Mouse (Mus musculus): ENCODE measurements around the gene Spock1. TPM values are rescaled to one million over a fixed set of nuclear protein-coding genes. Genes with fewer than 3 reads are reported as not detected.

The Spock1 gene
- total and polyA plus RNA-seq, 3 experiments: not detected

GRCm38 (mm10) chr13:57638820-57639219 lies 269.3 kb downstream of the Spock1 start:
- H3K36me3 ChIP-seq (replicated peaks in 1 of 2; ENCODE audit: control insufficient read depth in 1 of 2, insufficient read depth in 1 of 2, low read length in 1 of 2): no peaks in the 10 kb centered on the region
- DNase-seq (ENCODE audit: extremely low read depth): no peak
- no peaks in the 10 kb centered on the region for H3K4me1 ChIP-seq (ENCODE audit: control insufficient read depth in 1 of 2, insufficient read depth in 2 of 2)
- H3K79me2 ChIP-seq (replicated peaks; ENCODE audit: control insufficient read depth, extremely low read depth, insufficient read depth, poor library complexity, severe bottlenecking): no peaks in the 10 kb centered on the region
- TF ChIP-seq TBP (conservative IDR thresholded peaks at IDR 0.05; ENCODE audit: low read depth, low read length) (no peak), USF2 (conservative IDR thresholded peaks at IDR 0.05; ENCODE audit: low read depth, low read length) (no peak), CHD2 (IDR thresholded peaks at IDR 0.05; ENCODE audit: low read length) (no peak), RAD21 (IDR thresholded peaks at IDR 0.05; ENCODE audit: low read depth, low read length) (no peak), GABPA (IDR thresholded peaks at IDR 0.05; ENCODE audit: insufficient replicate concordance, low read depth, low read length) (no peak), HCFC1 (IDR thresholded peaks at IDR 0.05; ENCODE audit: low read depth, low read length) (no peak), RCOR1 (conservative IDR thresholded peaks at IDR 0.05; ENCODE audit: low read depth, low read length) (no peak), NRF1 (IDR thresholded peaks at IDR 0.05; ENCODE audit: low read depth, low read length) (no peak), EP300 (IDR thresholded peaks at IDR 0.05; ENCODE audit: low read length) (no peak), SMC3 (IDR thresholded peaks at IDR 0.05; ENCODE audit: low read depth, low read length) (no peak), MEF2A (IDR thresholded peaks at IDR 0.05; ENCODE audit: borderline replicate concordance, low read depth, low read length) (no peak)
- dilution Hi-C loops (cut with MboI; ENCODE audit: extremely low pct_ligation_motif_present, extremely low pct_unique_long_range_greater_than_20kb, low sequenced_read_pairs) (no loop called here), in situ Hi-C loops (cut with MboI; ENCODE audit: low pct_ligation_motif_present, low pct_unique_long_range_greater_than_20kb, low sequenced_read_pairs) (no loop called here)
- H3K9me3 ChIP-seq (replicated peaks; ENCODE audit: low read length): peaks cover 90% of the 10 kb centered on the region
- no peaks in the 10 kb centered on the region for H3K27me3 ChIP-seq (replicated peaks)
- no peak overlapping the region for H3K4me2 ChIP-seq (ENCODE audit: insufficient read depth, low read depth, poor library complexity, severe bottlenecking)
- no peak overlapping the region for H3K4me3 ChIP-seq (replicated peaks in 1 of 3; ENCODE audit: low read depth in 2 of 3, low read length in 2 of 3, poor library complexity in 1 of 3)
- no peak overlapping the region for H3K9ac ChIP-seq (ENCODE audit: insufficient read depth, low read depth)
- no peak overlapping the region for H3K27ac ChIP-seq (ENCODE audit: insufficient read depth, low read depth)

GRCm38 (mm10) chr13:57637606-57638132 lies 270.5 kb downstream of the Spock1 start:
- in situ Hi-C loops (cut with MboI; ENCODE audit: low pct_ligation_motif_present, low pct_unique_long_range_greater_than_20kb, low sequenced_read_pairs) (no loop called here), dilution Hi-C loops (cut with MboI; ENCODE audit: extremely low pct_ligation_motif_present, extremely low pct_unique_long_range_greater_than_20kb, low sequenced_read_pairs) (no loop called here)
- Histone ChIP-seq H3K9ac (ENCODE audit: insufficient read depth, low read depth) (no peak overlapping the region), H3K36me3 (replicated peaks in 1 of 2; ENCODE audit: control insufficient read depth in 1 of 2, insufficient read depth in 1 of 2, low read length in 1 of 2) (no peaks in the 10 kb centered on the region), H3K27ac (ENCODE audit: insufficient read depth, low read depth) (no peak overlapping the region), H3K4me2 (ENCODE audit: insufficient read depth, low read depth, poor library complexity, severe bottlenecking) (no peak overlapping the region), H3K79me2 (replicated peaks; ENCODE audit: control insufficient read depth, extremely low read depth, insufficient read depth, poor library complexity, severe bottlenecking) (no peaks in the 10 kb centered on the region), H3K9me3 (replicated peaks; ENCODE audit: low read length) (peaks cover 95% of the 10 kb centered on the region), H3K27me3 (replicated peaks) (no peaks in the 10 kb centered on the region), H3K4me3 (replicated peaks in 1 of 3; ENCODE audit: low read depth in 2 of 3, low read length in 2 of 3, poor library complexity in 1 of 3) (no peak overlapping the region), H3K4me1 (ENCODE audit: control insufficient read depth in 1 of 2, insufficient read depth in 2 of 2) (no peaks in the 10 kb centered on the region)
- TF ChIP-seq ELF1 (IDR thresholded peaks at IDR 0.05; ENCODE audit: low read depth, low read length): no peak
- DNase-seq (ENCODE audit: extremely low read depth): no peak

- H3K27me3 ChIP-seq (replicated peaks): no peaks in the 10 kb centered on the region
- H3K4me1 ChIP-seq (ENCODE audit: control insufficient read depth in 1 of 2, insufficient read depth in 2 of 2): no peaks in the 10 kb centered on the region
- no peaks in the 10 kb centered on the region for H3K79me2 ChIP-seq (replicated peaks; ENCODE audit: control insufficient read depth, extremely low read depth, insufficient read depth, poor library complexity, severe bottlenecking)
- no peak for TF ChIP-seq CHD2 (IDR thresholded peaks at IDR 0.05; ENCODE audit: low read length)
- TF ChIP-seq SMC3 (IDR thresholded peaks at IDR 0.05; ENCODE audit: low read depth, low read length): no peak
- no peak overlapping the region for H3K4me2 ChIP-seq (ENCODE audit: insufficient read depth, low read depth, poor library complexity, severe bottlenecking)
- in situ Hi-C loops (cut with MboI; ENCODE audit: low pct_ligation_motif_present, low pct_unique_long_range_greater_than_20kb, low sequenced_read_pairs): no loop called here
- H3K9ac ChIP-seq (ENCODE audit: insufficient read depth, low read depth): no peak overlapping the region
- no peak overlapping the region for H3K27ac ChIP-seq (ENCODE audit: insufficient read depth, low read depth)
- no peaks in the 10 kb centered on the region for H3K36me3 ChIP-seq (replicated peaks in 1 of 2; ENCODE audit: control insufficient read depth in 1 of 2, insufficient read depth in 1 of 2, low read length in 1 of 2)
- H3K9me3 ChIP-seq (replicated peaks; ENCODE audit: low read length): peaks cover 93% of the 10 kb centered on the region
- dilution Hi-C loops (cut with MboI; ENCODE audit: extremely low pct_ligation_motif_present, extremely low pct_unique_long_range_greater_than_20kb, low sequenced_read_pairs): no loop called here
- no peak overlapping the region for H3K4me3 ChIP-seq (replicated peaks in 1 of 3; ENCODE audit: low read depth in 2 of 3, low read length in 2 of 3, poor library complexity in 1 of 3)
- DNase-seq (ENCODE audit: extremely low read depth): no peak
Measured at GRCm38 (mm10) chr13:57637080-57637572, 271.0 kb downstream of the Spock1 start.
